Comparison of ENCODE assay signal across 8 mouse cellular contexts in genomic region chr13:17584804-17585203, GRCm38 (mm10).
DNase-seq lines count a peak whose midpoint lies in the region; ATAC-seq and TF ChIP-seq lines count a peak whose summit lies in the region.

No protein-coding gene starts in this region.

- intact Hi-C loops in gastrocnemius, postnatal 14 days (cut with DNase I; ENCODE audit: low total_unique reads): no loop called here

- no peak for ATAC-seq in cerebellum, adult (ENCODE audit: insufficient number of reproducible peaks, low FRiP score, low TSS enrichment)

- peak; percentile 34; the same call in 1 of the 2 replicates for TF ChIP-seq CTCF in small intestine, adult 2 months (IDR thresholded peaks at IDR 0.05; ENCODE audit: extremely low read depth, insufficient read length, insufficient replicate concordance, low read depth, low read length)

- H3K4me3 ChIP-seq in small intestine, adult 2 months (ENCODE audit: low read depth, low read length): no peak overlapping the region

- TF ChIP-seq POLR2A in small intestine, adult 2 months (IDR thresholded peaks at IDR 0.05; ENCODE audit: low read depth, low read length): no peak

- peak; percentile 38 to 44 for DNase-seq in cerebellum, postnatal 14 days
- DNase-seq in lung, postnatal 10 days: peak; percentile 19
- DNase-seq in lung, adult 18-20 months: no peak
- DNase-seq in embryo, embryonic 10.5 days (ENCODE audit: low spot score): peak; percentile 61
- peak; percentile 38 for DNase-seq in kidney, postnatal 10 days
- no peak for DNase-seq in gastrocnemius, postnatal 14 days

- H3K4me1 ChIP-seq in small intestine, adult 2 months (ENCODE audit: control insufficient read depth, insufficient read depth, insufficient read length, low read length): no peaks in the 10 kb centered on the region

- no peaks in the 10 kb centered on the region for H3K27me3 ChIP-seq in small intestine, adult 2 months (ENCODE audit: control insufficient read depth, insufficient read depth, low read length)

- no peak overlapping the region for H3K27ac ChIP-seq in small intestine, adult 2 months (ENCODE audit: insufficient read depth, low read depth, low read length)

- H3K36me3 ChIP-seq in small intestine, adult 2 months (ENCODE audit: control insufficient read depth, insufficient read depth, low read length): no peaks in the 10 kb centered on the region

Comparison
In these comparisons a context has a peak if more than half of its experiments do, and no peak if none do; other contexts are left out.
1. DNase-seq: peak in cerebellum, postnatal 14 days (2 of 2), lung, postnatal 10 days (single experiment), embryo, embryonic 10.5 days (single experiment) and kidney, postnatal 10 days (single experiment); none in lung, adult 18-20 months (0 of 2) and gastrocnemius, postnatal 14 days (single experiment).